Mouse (Mus musculus) CH12.LX (cell line): ENCODE results near the gene Ikzf2. TPM values are rescaled to one million over a fixed set of nuclear protein-coding genes. Genes with fewer than 3 reads are reported as not detected.

Experiments used
- DNase-seq: peaks from one replicate; pipeline ENCODE4 v3.0.0-alpha.2; 2013; ENCODE audit errors: extremely low read depth
- H3K27ac ChIP-seq: 2 replicates; pipeline ENCODE4 v1.5.1; 2012; ENCODE audit warnings: low read depth, mild to moderate bottlenecking, control low read depth, moderate library complexity; ENCODE audit not compliant: insufficient read depth
- H3K27me3 ChIP-seq: replicated peaks from 2 replicates; pipeline ENCODE3; 2012; ENCODE audit warnings: inconsistent platforms
- H3K36me3 ChIP-seq, 2 experiments: replicated peaks in 1 of 2; 2 replicates each; pipeline versions ENCODE3 to v1.6.1; 2012; ENCODE audit warnings: inconsistent platforms in 1 of 2, low read length in 1 of 2, mild to moderate bottlenecking in 1 of 2, mixed read lengths in 1 of 2, moderate library complexity in 1 of 2; ENCODE audit not compliant: control insufficient read depth in 1 of 2, insufficient read depth in 1 of 2
- H3K4me1 ChIP-seq, 2 experiments: 2 replicates each; pipeline ENCODE4 v1.6.1; 2012; ENCODE audit warnings: inconsistent platforms in 1 of 2, moderate library complexity in 1 of 2; ENCODE audit not compliant: insufficient read depth in 2 of 2, control insufficient read depth in 1 of 2
- H3K4me2 ChIP-seq: 2 replicates; pipeline ENCODE4 v1.6.1; 2012; ENCODE audit warnings: low read depth, mild to moderate bottlenecking, control low read depth; ENCODE audit not compliant: poor library complexity, insufficient read depth, severe bottlenecking
- H3K4me3 ChIP-seq, 3 experiments: fragments of 150-350 bp in 1 of 3; sonication (generic) in 1 of 3; replicated peaks in 1 of 3; 2 replicates each; pipeline versions ENCODE3 to v1.5.1; 2011 to 2012; ENCODE audit warnings: low read depth in 2 of 3, low read length in 2 of 3, mild to moderate bottlenecking in 2 of 3, moderate library complexity in 2 of 3, control low read depth in 1 of 3, improper control_type of control experiment in 1 of 3, inconsistent platforms in 1 of 3, mixed read lengths in 1 of 3; ENCODE audit not compliant: poor library complexity in 1 of 3
- H3K79me2 ChIP-seq: replicated peaks from 2 replicates; pipeline ENCODE4 v1.6.1; 2012; ENCODE audit warnings: mild to moderate bottlenecking, moderate library complexity; ENCODE audit not compliant: control insufficient read depth, poor library complexity, insufficient read depth, severe bottlenecking; ENCODE audit errors: extremely low read depth
- H3K9ac ChIP-seq: 2 replicates; pipeline ENCODE4 v1.6.1; 2012; ENCODE audit warnings: low read depth, mild to moderate bottlenecking, control low read depth, moderate library complexity; ENCODE audit not compliant: insufficient read depth
- H3K9me3 ChIP-seq: replicated peaks from 2 replicates; pipeline ENCODE3; 2012; ENCODE audit warnings: low read length, inconsistent platforms, mixed read lengths
- BHLHE40 ChIP-seq: IDR thresholded peaks from 2 replicates; pipeline ENCODE4 v1.6.1; 2011; ENCODE audit warnings: mild to moderate bottlenecking, low read depth, low read length, improper control_type of control experiment
- CHD2 ChIP-seq: IDR thresholded peaks from 2 replicates; pipeline ENCODE4 v1.6.1; 2011; ENCODE audit warnings: low read length, improper control_type of control experiment
- CTCF ChIP-seq, 2 experiments: IDR thresholded peaks in 1 of 2; conservative IDR thresholded peaks in 1 of 2; 2 replicates each; pipeline ENCODE4 v1.5.1; 2011 to 2012; ENCODE audit warnings: low read depth in 2 of 2, low read length in 2 of 2, improper control_type of control experiment in 1 of 2, inconsistent platforms in 1 of 2, mild to moderate bottlenecking in 1 of 2, moderate library complexity in 1 of 2
- E2F4 ChIP-seq: IDR thresholded peaks from 2 replicates; pipeline ENCODE4 v1.6.1; 2011; ENCODE audit warnings: low read depth, low read length, improper control_type of control experiment; ENCODE audit not compliant: insufficient replicate concordance
- ETS1 ChIP-seq: conservative IDR thresholded peaks from 2 replicates; pipeline ENCODE4 v1.6.1; 2012; ENCODE audit warnings: low read depth, mild to moderate bottlenecking, inconsistent platforms, low read length, improper control_type of control experiment, moderate library complexity
- IRF4 ChIP-seq: IDR thresholded peaks from 2 replicates; pipeline ENCODE4 v1.6.1; 2014; ENCODE audit warnings: low read depth, mild to moderate bottlenecking, inconsistent platforms, low read length, improper control_type of control experiment
- JUN ChIP-seq: IDR thresholded peaks from 2 replicates; pipeline ENCODE4 v1.6.1; 2011; ENCODE audit warnings: low read depth, mild to moderate bottlenecking, low read length, improper control_type of control experiment, moderate library complexity; ENCODE audit not compliant: insufficient read depth
- JUND ChIP-seq: conservative IDR thresholded peaks from 2 replicates; pipeline ENCODE4 v1.6.1; 2011; ENCODE audit warnings: low read depth, low read length, improper control_type of control experiment
- KAT2A ChIP-seq: IDR thresholded peaks from 2 replicates; pipeline ENCODE4 v1.6.1; 2012; ENCODE audit warnings: low read length, improper control_type of control experiment, inconsistent platforms; ENCODE audit not compliant: insufficient replicate concordance
- MEF2A ChIP-seq: IDR thresholded peaks from 2 replicates; pipeline ENCODE4 v1.6.1; 2014; ENCODE audit warnings: low read depth, mild to moderate bottlenecking, inconsistent platforms, low read length, improper control_type of control experiment, borderline replicate concordance
- POLR2A ChIP-seq: IDR thresholded peaks from 2 replicates; pipeline ENCODE4 v1.6.1; 2011; ENCODE audit warnings: low read depth, mild to moderate bottlenecking, improper control_type of control experiment, low read length
- RAD21 ChIP-seq: IDR thresholded peaks from 2 replicates; pipeline ENCODE4 v1.6.1; 2011; ENCODE audit warnings: low read depth, mild to moderate bottlenecking, low read length, improper control_type of control experiment, moderate library complexity
- SIN3A ChIP-seq: IDR thresholded peaks from 2 replicates; pipeline ENCODE4 v1.6.1; 2012; ENCODE audit warnings: low read length, improper control_type of control experiment, inconsistent platforms
- SMC3 ChIP-seq: IDR thresholded peaks from 2 replicates; pipeline ENCODE4 v1.6.1; 2011; ENCODE audit warnings: low read depth, low read length, improper control_type of control experiment
- TBP ChIP-seq: conservative IDR thresholded peaks from 2 replicates; pipeline ENCODE4 v1.6.1; 2011; ENCODE audit warnings: low read depth, low read length, improper control_type of control experiment
- TCF12 ChIP-seq: IDR thresholded peaks from 2 replicates; pipeline ENCODE4 v1.6.1; 2014; ENCODE audit warnings: low read depth, mild to moderate bottlenecking, inconsistent platforms, low read length, improper control_type of control experiment
- USF1 ChIP-seq: IDR thresholded peaks from 2 replicates; pipeline ENCODE4 v1.6.1; 2014; ENCODE audit warnings: low read depth, mild to moderate bottlenecking, inconsistent platforms, low read length, improper control_type of control experiment
- USF2 ChIP-seq: conservative IDR thresholded peaks from 2 replicates; pipeline ENCODE4 v1.6.1; 2011; ENCODE audit warnings: low read depth, low read length, improper control_type of control experiment
- ZC3H11A ChIP-seq: IDR thresholded peaks from 2 replicates; pipeline ENCODE4 v1.6.1; 2012; ENCODE audit warnings: low read depth, mild to moderate bottlenecking, inconsistent platforms, low read length, improper control_type of control experiment
- ZMIZ1 ChIP-seq: IDR thresholded peaks from 2 replicates; pipeline ENCODE4 v1.6.1; 2012; ENCODE audit warnings: low read depth, mild to moderate bottlenecking, inconsistent platforms, low read length, improper control_type of control experiment
- ZNF384 ChIP-seq: IDR thresholded peaks from 2 replicates; pipeline ENCODE4 v1.6.1; 2012; ENCODE audit warnings: low read depth, low read length, improper control_type of control experiment, inconsistent platforms
- dilution Hi-C: fragments of 300-500 bp; cut with MboI; formaldehyde crosslinking; loops from 2 replicates; pipeline ENCODE4 v1.14.3; 2020; ENCODE audit warnings: low sequenced_read_pairs; ENCODE audit not compliant: extremely low pct_unique_long_range_greater_than_20kb, extremely low pct_ligation_motif_present
- in situ Hi-C: fragments of 300-500 bp; cut with MboI; formaldehyde crosslinking; loops from 3 replicates; pipeline ENCODE4 v1.14.3; 2019; ENCODE audit warnings: low sequenced_read_pairs, low pct_ligation_motif_present, low pct_unique_long_range_greater_than_20kb, mixed read lengths
- polyA plus RNA-seq: library from polyadenylated mRNA; unstranded; fragments of >175 nt; gene quantifications from 2 replicates; pipeline ENCODE4 v1.2.1, GENCODE M21; 2012; ENCODE audit warnings: low read depth; ENCODE audit not compliant: insufficient read length
- total RNA-seq, 2 experiments: library from RNA; depleted of rRNA; stranded (reverse); fragments of 300-350 nt in 1 of 2; fragments of >200 nt in 1 of 2; gene quantifications; 2 replicates each; pipeline ENCODE4 v1.2.3; 2012 to 2014

The Ikzf2 gene
- total and polyA plus RNA-seq, 3 experiments, result not detected

DNA sequence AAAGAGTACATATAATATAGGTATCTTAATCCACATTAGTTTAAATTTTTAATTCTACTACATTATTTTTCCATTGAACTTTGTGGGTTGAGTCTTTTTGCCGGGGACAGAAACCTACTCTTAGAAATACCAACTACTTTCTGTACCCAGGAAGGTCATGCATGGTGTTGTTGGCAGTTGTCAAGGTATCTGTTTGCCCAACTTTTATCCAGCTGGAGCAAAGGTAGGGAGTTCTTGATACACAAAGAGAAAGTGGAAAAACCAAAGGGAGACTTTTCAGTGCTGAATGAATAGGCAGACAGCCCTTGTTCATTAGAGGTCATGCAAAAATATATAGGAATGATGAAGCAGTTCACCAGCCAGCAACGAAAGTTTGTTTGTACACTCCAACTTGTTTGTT lies 52.8 kb downstream of the Ikzf2 start:
- Histone ChIP-seq H3K4me1 (no peaks in the 10 kb centered on the region), H3K4me2 (no peak overlapping the region)

DNA sequence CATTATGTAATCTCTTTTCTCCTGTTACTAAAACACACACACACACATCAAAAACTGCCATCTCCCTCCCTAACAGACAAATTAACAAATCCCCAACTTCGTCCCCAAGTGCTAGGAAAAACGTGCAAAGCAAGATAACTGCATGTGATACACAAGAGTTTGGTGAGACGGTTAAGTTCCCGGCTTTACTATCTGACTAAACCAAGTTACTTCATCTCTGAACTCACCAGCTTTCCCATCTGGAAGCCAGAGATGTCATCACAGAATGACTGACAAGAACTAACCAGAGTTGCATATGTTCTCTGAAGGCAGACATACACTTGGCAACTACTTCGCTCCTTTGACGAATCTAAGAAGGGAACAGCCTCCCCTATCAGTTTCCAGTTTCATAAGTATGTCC lies 56.5 kb downstream of the Ikzf2 start:
- no peaks in the 10 kb centered on the region for H3K36me3 ChIP-seq
- H3K27me3 ChIP-seq, result no peaks in the 10 kb centered on the region
- H3K4me1 ChIP-seq, result no peaks in the 10 kb centered on the region
- TF ChIP-seq MEF2A (no peak), CTCF (conservative IDR thresholded peaks at IDR 0.05 in 1 of 2, IDR thresholded peaks at IDR 0.05 in 1 of 2; ENCODE audit: low read depth in 2 of 2, low read length in 2 of 2) (no peak), ZMIZ1 (no peak), USF2 (no peak), POLR2A (no peak), ZNF384 (no peak), SIN3A (no peak), JUND (no peak), CHD2 (no peak), SMC3 (no peak), USF1 (no peak), KAT2A (no peak), ZC3H11A (no peak), BHLHE40 (no peak), IRF4 (no peak), TBP (no peak), ETS1 (no peak), JUN (no peak), RAD21 (no peak)
- no peak for DNase-seq
- dilution Hi-C loops (no loop called here), in situ Hi-C loops (no loop called here)
- no peaks in the 10 kb centered on the region for H3K9me3 ChIP-seq
- no peak overlapping the region for H3K4me3 ChIP-seq
- H3K4me2 ChIP-seq, result no peak overlapping the region
- no peak overlapping the region for H3K27ac ChIP-seq
- H3K79me2 ChIP-seq, result no peaks in the 10 kb centered on the region
- no peak overlapping the region for H3K9ac ChIP-seq

More for the DNA sequence above, 52.8 kb downstream of the Ikzf2 start:
- Histone ChIP-seq H3K27ac (no peak overlapping the region), H3K9ac (no peak overlapping the region), H3K9me3 (no peaks in the 10 kb centered on the region), H3K79me2 (no peaks in the 10 kb centered on the region), H3K4me3 (no peak overlapping the region), H3K36me3 (no peaks in the 10 kb centered on the region), H3K27me3 (no peaks in the 10 kb centered on the region)
- no peak for DNase-seq
- dilution Hi-C loops (no loop called here), in situ Hi-C loops (no loop called here)
- no peak for TF ChIP-seq E2F4
- TF ChIP-seq TBP, result no peak
- TF ChIP-seq TCF12, result no peak
